Mouse (Mus musculus): ENCODE measurements around the gene Cebpe. TPM values are rescaled to one million over a fixed set of nuclear protein-coding genes. Genes with fewer than 3 reads are reported as not detected.

Cebpe gene
- polyA plus RNA-seq, 2 experiments from 2014 or later, result not detected

DNA sequence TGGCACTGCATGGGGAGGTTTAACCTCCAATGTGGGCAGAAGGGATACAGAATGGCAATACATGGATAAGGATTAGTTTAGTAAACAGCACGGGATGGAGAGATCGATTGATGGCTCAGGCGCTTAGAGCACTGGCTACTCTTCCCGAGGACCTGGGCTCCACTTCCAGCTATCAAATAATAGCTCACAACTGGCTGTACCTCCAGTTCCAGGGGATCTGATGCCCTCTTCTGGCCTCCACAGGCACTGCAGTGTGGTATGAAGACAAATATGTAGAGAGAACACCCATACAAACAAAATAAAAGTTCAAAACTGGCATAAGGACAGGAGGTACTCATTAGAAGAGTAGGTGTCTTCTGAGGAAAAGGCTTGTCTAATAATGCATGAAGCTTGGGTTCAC, 42.6 kb downstream of the Cebpe start:
- peak; percentile 39 for ATAC-seq

DNA sequence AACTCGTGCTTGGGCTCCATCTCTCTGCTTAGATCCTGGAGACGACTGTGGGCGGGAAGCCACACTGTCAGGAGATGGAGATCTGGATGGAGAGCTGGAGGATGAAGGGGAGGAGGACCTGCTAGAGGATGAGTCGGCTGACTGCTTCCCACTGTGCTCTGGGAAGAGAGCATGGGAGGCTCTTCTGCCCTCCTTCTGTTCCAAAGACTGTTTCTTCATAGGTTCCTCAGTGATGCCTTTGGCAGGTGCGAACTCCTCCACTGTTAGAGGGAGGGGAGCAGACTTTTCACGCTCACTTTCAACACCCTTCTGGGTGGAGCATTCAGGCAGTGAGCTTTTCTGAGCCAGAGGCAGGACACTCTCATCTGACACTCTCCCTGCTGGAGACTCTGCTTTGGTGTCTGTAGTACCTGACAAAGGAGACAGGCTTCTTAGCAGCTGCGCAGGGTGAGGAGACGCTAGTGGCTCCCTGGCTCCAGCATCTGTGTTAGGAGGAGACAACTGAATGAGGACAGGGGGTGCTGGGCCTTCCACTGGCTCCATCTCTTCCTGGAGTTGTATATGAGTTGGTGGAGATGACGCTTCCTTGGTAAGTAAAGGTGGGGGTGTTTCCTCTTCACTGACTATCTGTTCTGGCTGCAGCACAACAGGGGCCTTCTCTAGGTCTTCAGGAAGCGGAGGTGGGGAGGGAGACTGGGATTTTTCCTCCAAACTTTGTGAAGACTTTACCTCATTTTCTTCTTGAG, 47.3 kb downstream of the Cebpe start:
- ATAC-seq, result no peak

Other genes starting within 250 kb of the Cebpe start
- 10 to 100 TPM; 59.9 to 60.2 TPM for gene Lrp10, start 248.0 kb downstream of the Cebpe start, polyA plus RNA-seq (2017; shearing (Covaris generic))
- 1 to 10 TPM in 1 of 2 experiments, under 1 TPM in 1; 0.54 to 1.1 TPM for gene Rem2, start 236.1 kb downstream of the Cebpe start, polyA plus RNA-seq (2017; shearing (Covaris generic))
- 10 to 100 TPM; 44.9 to 54.8 TPM for gene Prmt5, start 194.6 kb downstream of the Cebpe start, polyA plus RNA-seq (2017; shearing (Covaris generic))
- gene Haus4, start 157.6 kb downstream of the Cebpe start, polyA plus RNA-seq (2017; shearing (Covaris generic)), result 10 to 100 TPM; 21.0 to 28.8 TPM
- not detected for gene Ajuba, start 134.6 kb downstream of the Cebpe start, polyA plus RNA-seq (2017; shearing (Covaris generic))
- 1 to 10 TPM; 3.7 to 6.9 TPM for gene 4931414P19Rik, start 106.2 kb downstream of the Cebpe start, polyA plus RNA-seq (2017; shearing (Covaris generic))
- 100 to 1,000 TPM; 154 to 163 TPM for gene Psmb5, start 94.2 kb downstream of the Cebpe start, polyA plus RNA-seq (2017; shearing (Covaris generic))
- gene Psmb11, start 90.7 kb downstream of the Cebpe start, polyA plus RNA-seq (2017; shearing (Covaris generic)), result not detected
- gene Gm17606, start 71.2 kb downstream of the Cebpe start, polyA plus RNA-seq (2017; shearing (Covaris generic)), result not detected
- under 1 TPM; 0.15 to 0.16 TPM for gene Cdh24, start 70.8 kb downstream of the Cebpe start, polyA plus RNA-seq (2017; shearing (Covaris generic))
- gene 1700123O20Rik, start 26.0 kb downstream of the Cebpe start, polyA plus RNA-seq (2017; shearing (Covaris generic)), result 100 to 1,000 TPM in 1 of 2 experiments, 10 to 100 TPM in 1; 98.9 to 105 TPM
- 100 to 1,000 TPM; 151 to 179 TPM for gene Acin1, start 25.2 kb downstream of the Cebpe start, polyA plus RNA-seq (2017; shearing (Covaris generic))
- not detected for gene Gm29776, start 13.3 kb downstream of the Cebpe start, polyA plus RNA-seq (2017; shearing (Covaris generic))
- under 1 TPM in 1 of 2 experiments, not detected in 1; 0.14 TPM for gene Slc7a8, start 69.8 kb upstream of the Cebpe start, polyA plus RNA-seq (2017; shearing (Covaris generic))
- not detected for gene Rnf212b, start 102.0 kb upstream of the Cebpe start, polyA plus RNA-seq (2017; shearing (Covaris generic))
- 1 to 10 TPM; 3.4 to 7.6 TPM for gene Homez, start 158.8 kb upstream of the Cebpe start, polyA plus RNA-seq (2017; shearing (Covaris generic))
- gene Ppp1r3e, start 165.4 kb upstream of the Cebpe start, polyA plus RNA-seq (2017; shearing (Covaris generic)), result 1 to 10 TPM in 1 of 2 experiments, not detected in 1; 1.1 TPM
- gene Bcl2l2, start 171.2 kb upstream of the Cebpe start, polyA plus RNA-seq (2017; shearing (Covaris generic)), result 1 to 10 TPM; 1.3 to 2.7 TPM
- gene Gm20521, start 171.3 kb upstream of the Cebpe start, polyA plus RNA-seq (2017; shearing (Covaris generic)), result not detected
- 10 to 100 TPM; 19.6 to 33.9 TPM for gene Pabpn1, start 180.3 kb upstream of the Cebpe start, polyA plus RNA-seq (2017; shearing (Covaris generic))
- 1 to 10 TPM in 1 of 2 experiments, under 1 TPM in 1; 0.71 to 1.1 TPM for gene Slc22a17, start 201.0 kb upstream of the Cebpe start, polyA plus RNA-seq (2017; shearing (Covaris generic))
- gene Efs, start 214.0 kb upstream of the Cebpe start, polyA plus RNA-seq (2017; shearing (Covaris generic)), result not detected
- not detected for gene Il25, start 220.5 kb upstream of the Cebpe start, polyA plus RNA-seq (2017; shearing (Covaris generic))
- gene Cmtm5, start 224.1 kb upstream of the Cebpe start, polyA plus RNA-seq (2017; shearing (Covaris generic)), result not detected

All from CD4-positive, CD25-positive, alpha-beta regulatory T cell, adult 4 months (primary cell).